Mouse (Mus musculus) left cerebral cortex, postnatal 36 days (tissue): ENCODE measurements at regions not wholly inside any gene's neighbourhood (a gene's known extent, or its start where the extent isn't known, plus 50 kb on each side); places are given as distances from the start of the nearest gene placed in this dataset.

Experiments used
- DNase-seq, 2 experiments: peaks; one replicate each; pipeline ENCODE4 v3.0.0; 2021 to 2022; ENCODE audit warnings: low spot score in 2 of 2, mixed read lengths in 1 of 2
- intact Hi-C: fragments of 180-260 bp; cut with DNase I; formaldehyde crosslinking; loops from one replicate; pipeline ENCODE4 v1.15.1; 2025

DNA sequence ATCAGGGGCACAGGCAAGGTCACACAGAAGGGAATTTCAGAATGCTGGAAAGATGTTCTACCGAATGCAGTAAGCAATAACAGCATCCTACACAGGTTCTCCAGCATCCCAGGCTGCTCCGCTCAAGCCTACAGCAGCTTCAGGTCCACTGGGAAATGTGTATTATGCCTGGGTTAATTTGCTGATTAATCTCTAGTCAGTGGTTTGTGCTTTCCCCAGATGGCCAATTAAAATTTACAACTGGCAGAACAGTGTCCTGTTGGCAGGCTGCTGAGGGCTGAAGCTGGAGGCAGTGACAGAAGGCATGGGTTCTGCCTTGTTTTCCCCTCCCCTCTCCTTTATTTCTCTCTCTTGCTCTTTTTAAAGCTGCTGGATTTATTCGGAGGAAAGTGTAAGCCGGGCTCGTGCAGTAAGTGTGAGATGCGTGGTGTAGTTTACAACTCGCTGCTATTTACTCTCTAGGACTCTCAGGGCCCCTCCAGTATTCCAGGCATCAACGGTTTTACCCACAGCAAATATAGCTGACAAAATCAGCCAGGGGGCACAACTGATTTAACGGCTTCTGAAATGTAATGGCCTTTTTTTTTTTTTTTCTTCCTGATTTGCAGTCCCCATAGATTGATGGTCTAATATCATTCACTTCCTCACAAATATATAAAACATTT, 360.4 kb downstream of the Gpd2 start:
- no peak for DNase-seq
- intact Hi-C loops: no loop called here

DNA sequence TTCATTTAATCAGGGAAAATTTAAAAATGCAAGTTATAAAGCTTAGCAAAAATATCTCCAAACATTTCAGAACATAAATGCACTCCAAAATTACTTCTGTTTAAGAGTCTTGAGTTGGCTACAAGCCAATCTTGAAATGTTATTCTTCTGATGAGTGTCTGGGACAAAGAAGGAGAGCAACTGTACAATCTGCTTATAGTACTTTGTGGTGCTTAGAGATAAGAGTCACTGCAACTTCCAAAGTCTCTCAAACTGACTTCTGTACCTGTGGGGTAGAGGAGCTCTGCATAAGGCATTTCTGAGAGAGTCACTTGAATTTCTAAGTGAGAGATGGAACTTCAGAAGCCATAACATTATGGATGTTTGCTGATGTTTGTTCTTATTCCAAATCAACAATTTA, 374.2 kb downstream of the Gpd2 start:
- intact Hi-C loops: no loop called here
- no peak for DNase-seq

GRCm38 (mm10) chr2:57613243-57613642, 375.8 kb downstream of the Gpd2 start:
- peak; percentile 8 for DNase-seq
- intact Hi-C loops: no loop called here

DNA sequence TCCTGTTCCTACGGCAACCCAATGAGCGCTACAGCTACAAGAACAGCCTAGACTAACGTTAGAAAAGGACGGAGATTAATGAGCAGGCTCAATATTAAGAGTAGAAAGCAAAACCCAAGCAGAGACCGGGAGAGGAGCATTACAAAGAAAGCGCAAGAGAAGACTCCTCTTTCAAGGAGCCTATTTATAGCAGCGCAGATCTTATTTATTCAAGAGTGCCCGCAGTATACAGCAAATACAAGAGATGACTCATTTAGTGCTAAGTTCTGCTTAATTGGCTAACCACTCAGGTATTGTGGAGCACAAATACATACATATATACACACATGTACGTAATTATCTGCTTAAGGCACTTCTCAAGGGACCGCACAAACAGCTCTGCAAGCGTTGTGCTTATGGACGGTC, 377.2 kb downstream of the Gpd2 start:
- intact Hi-C loops: loop anchor here (1.0 kb wide), 1 partner anchor 83 kb away; no protein-coding TSS in a partner anchor
- peak in 1 of 2 experiments; percentile 8 for DNase-seq

DNA sequence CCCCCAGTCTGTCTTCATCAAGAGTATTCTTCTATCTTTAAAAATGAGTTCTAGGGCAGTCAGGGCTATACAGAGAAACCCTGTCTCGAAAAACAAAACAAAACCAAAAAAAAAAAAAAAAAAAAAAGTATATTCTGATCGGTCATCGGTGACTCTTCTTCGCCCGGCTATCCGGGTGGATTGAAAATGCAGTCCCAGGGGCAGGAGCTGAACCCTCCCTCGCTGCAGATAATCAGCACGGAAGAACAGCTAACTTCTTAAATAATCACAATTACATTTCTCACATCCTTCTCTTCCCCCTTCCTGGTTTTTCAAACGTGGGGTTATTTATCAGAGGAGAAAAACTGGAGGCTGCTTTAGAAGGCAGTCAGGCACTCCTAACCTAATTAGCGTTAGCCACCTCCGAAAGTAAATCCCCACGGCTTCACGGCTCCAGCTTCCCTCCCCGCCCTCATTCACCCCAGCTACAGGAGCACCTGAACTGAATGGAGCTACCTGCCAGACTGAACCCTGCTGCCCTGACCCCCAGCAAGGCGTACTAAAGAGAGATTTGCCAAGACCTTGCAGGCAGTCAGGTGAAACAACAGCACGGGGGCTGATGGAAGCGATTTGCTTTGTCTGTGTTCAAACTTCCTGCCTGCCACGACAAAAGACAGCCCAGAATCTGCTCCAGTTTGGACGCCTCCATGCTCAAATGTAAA, 379.2 kb downstream of the Gpd2 start:
- peak in 1 of 2 experiments; percentile 6 for DNase-seq
- intact Hi-C loops: no loop called here

DNA sequence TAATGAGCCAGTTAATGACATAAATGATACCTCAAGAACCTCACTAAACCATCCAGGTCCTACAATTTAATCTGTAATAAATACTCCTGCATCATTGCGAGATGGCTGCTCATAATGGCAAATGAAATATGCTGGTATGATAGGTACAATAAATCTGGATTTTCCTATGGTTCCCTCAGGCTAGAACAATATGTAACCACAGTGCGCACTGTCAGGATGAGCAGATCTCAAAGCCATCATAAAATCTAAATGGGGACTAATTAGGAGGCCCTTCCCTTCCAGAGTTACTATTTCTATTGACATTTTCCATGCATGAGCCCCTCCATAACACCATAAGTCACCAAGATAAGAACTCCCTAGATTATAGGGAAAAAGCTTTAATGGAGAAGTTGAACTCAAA, 379.8 kb downstream of the Gpd2 start:
- intact Hi-C loops: no loop called here
- no peak for DNase-seq

DNA sequence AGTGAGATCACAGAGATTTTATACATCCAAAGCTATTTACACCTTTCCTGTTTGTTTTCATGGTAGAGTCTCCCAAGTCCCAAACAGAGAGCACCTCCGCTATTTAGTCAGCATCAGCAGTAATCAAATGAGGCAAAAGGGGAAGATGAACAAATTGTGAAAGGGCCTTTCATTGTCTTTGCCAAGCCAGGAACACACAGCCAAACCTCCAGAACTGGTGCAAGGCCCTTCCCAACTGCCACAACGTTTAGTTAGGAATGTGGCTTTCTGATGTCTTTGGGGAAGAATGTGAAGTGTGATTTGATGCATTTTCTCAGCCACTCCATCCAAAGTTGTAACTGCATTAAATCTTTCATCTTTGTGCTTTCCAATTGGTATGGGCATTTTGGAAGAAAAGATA, 353.6 kb upstream of the Galnt5 start:
- intact Hi-C loops: no loop called here
- no peak for DNase-seq

GRCm38 (mm10) chr2:57644541-57644940, 353.1 kb upstream of the Galnt5 start:
- intact Hi-C loops: no loop called here
- no peak for DNase-seq

DNA sequence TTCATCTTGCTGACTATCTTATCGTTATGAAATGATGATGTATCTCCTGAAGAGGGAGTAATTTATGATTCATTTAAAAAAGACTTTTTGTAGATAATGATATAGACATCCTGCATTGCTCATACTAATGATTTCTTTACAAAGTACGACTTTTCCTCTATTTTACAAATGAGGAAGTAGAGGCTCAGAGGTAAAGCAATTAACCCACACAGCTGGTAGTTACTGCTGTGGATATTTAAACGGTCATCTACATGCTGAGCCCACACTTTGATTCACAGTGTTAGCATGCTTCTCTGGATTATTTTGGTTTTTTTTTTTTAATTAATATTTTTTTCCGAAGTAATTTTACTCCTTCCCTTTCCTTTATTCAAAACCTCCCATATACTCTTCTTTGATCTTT, 348.7 kb upstream of the Galnt5 start:
- intact Hi-C loops: no loop called here
- no peak for DNase-seq

DNA sequence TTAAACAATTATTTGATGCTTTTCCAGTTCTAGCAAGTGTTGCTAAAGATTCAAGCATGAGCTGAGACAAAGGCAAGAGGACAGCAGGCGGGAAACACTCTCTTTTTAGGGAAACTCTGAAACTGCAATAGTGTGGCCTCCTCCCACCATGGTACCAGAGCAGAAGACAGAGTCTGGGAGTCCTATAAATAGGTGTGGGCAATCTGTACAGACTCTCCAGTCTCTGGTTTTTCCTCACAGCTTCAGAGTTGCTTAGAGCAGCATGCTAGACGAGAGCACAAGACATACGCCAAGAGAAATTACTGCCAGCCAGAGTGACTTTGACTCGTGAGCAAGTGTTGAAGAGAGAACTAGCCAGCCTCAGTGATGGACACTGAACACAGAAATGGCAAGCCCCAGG, 340.3 kb upstream of the Galnt5 start:
- intact Hi-C loops: no loop called here
- DNase-seq: peak in 1 of 2 experiments; percentile 14

- intact Hi-C loops: no loop called here
- no peak for DNase-seq
These were observed 335.8 kb upstream of the Galnt5 start for GRCm38 (mm10) chr2:57661838-57662237.

DNA sequence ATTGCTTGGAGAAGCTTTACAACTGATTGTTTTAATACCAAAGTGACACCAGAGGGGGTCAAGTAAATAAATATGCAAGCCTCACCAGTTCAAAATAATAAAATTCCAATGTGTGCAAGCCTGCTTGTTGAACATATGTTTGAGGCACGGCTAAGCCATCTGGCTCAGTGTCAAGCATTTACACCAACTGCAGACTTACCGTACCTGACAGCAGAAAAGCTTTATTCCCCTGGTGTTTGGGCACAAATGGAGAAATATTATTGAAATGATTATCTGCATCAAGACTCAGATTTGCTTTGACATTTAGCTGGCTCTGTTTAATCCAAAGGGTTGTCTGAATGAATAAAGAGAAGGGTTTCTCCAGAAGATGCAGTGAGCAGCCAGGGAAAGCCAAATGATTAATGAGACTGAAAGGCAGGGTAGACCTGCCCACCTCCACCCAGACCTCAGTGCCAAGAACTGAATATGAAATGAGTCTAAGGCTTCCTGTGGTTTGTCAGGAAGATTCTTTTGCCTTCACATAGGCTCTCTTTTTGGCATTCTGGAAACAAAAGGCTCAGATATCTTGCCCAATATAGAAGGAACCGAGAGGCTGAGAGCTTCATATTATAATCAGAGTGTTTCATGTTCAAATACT, 325.6 kb upstream of the Galnt5 start:
- intact Hi-C loops: no loop called here
- DNase-seq: no peak

DNA sequence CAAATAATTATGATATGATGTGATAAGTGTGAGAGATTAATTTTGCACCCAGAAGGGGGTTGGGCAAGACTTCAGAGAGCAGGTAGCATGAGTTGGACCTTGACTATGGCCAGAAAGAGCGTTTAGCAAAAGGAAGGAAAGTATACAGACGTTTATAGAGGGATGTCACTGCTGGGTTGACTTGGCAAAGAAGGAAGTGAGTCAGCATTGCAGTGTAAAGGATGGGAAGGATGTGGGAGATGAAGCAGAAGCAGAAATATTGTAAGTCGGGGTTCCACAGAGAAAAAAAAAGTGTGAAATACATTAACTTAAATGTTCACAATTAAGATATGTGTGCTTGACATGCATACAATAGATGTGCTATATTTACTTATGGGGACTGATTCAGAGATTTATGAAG, 307.8 kb upstream of the Galnt5 start:
- intact Hi-C loops: no loop called here
- no peak for DNase-seq

GRCm38 (mm10) chr2:57696992-57697772, 300.5 kb upstream of the Galnt5 start:
- no peak for DNase-seq

DNA sequence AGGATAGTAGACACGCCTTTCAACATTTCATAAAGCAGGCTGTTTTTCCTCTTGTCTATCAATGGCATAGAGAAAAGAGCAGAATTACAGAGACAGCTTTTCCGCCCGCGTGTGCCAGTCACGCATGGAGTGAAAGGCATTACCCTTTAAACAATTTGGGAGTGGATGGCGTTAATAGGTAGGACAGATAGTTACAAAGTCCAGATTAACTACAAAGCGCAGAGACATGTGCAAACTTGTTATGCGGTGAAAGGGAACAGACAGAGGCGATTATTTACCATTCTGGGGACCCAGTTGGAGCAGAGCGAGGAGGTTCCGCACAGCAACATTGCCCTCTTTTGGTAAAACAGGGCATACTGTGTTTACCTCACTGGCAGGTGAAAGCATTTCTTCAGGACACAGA, 299.0 kb upstream of the Galnt5 start:
- DNase-seq: peak; percentile 35 to 47
- intact Hi-C loops: loop anchor here (5.0 kb wide), 2 partner anchors 581 to 1581 kb away; no protein-coding TSS in a partner anchor

More at GRCm38 (mm10) chr2:57696992-57697772, 300.5 kb upstream of the Galnt5 start:
- intact Hi-C loops: loop anchor here (1.0 to 5.0 kb wide), 3 partner anchors 83 to 1580 kb away; no protein-coding TSS in a partner anchor

DNA sequence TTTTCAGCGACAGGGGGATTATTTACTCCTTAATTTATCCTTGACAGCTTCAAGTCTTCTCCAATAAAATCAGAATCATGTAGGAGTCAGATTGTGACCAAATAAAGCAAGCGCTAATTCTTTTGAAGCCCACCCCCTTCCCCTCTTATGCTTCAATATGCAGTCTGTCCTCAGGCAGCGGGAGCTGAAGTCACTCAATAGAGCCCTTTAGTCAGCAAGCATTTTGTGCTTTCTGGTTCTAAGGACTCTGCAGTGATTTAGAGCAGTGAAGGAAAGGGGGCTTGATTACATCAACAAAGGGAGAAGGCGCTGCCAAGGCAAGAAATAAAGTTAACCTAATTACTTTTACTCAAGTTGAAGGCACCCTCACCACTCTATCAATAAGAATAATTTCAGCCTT, 298.5 kb upstream of the Galnt5 start:
- DNase-seq: no peak
- intact Hi-C loops: loop anchor here (5.0 kb wide), 2 partner anchors 582 to 1582 kb away; no protein-coding TSS in a partner anchor

- DNase-seq: no peak
- intact Hi-C loops: no loop called here
These were observed 280.8 kb upstream of the Galnt5 start for GRCm38 (mm10) chr2:57716754-57717510.
